ENCODE assay signal across 9 mouse cellular contexts in genomic region chr10:115248041-115248440, GRCm38 (mm10). TPM values are rescaled to one million over a fixed set of nuclear protein-coding genes. Genes with fewer than 3 reads are reported as not detected.
DNase-seq lines count a peak whose midpoint lies in the region; ATAC-seq and TF ChIP-seq lines count a peak whose summit lies in the region.
"Had no signal": no experiment of that assay in that cellular context is flagged by ENCODE, and none has a peak within 500 bp of the region (broad histone marks: within the 10 kb centered on the region; RNA-seq: fewer than 3 reads in every experiment).

No protein-coding gene starts in this region.

- no peaks in the 10 kb centered on the region for H3K27me3 ChIP-seq in hindbrain, embryonic 10.5 days (ENCODE audit: insufficient read depth, poor library complexity, severe bottlenecking)
- H3K27me3 ChIP-seq in hindbrain, embryonic 16.5 days (replicated peaks; ENCODE audit: control insufficient read depth, insufficient read depth, low read length): no peaks in the 10 kb centered on the region
- H3K27me3 ChIP-seq in intestine, postnatal 0 days (replicated peaks; ENCODE audit: control insufficient read depth, insufficient read depth, low read length): no peaks in the 10 kb centered on the region
- H3K27me3 ChIP-seq in liver, embryonic 13.5 days: no peaks in the 10 kb centered on the region

- 30% methylated on average over 7 of the region's 7 CpGs for WGBS in hindbrain, embryonic 10.5 days
- 24% methylated on average over 7 of the region's 7 CpGs for WGBS in hindbrain, embryonic 16.5 days
- WGBS in intestine, postnatal 0 days: 24% methylated on average over 7 of the region's 7 CpGs
- WGBS in liver, embryonic 13.5 days (ENCODE audit: insufficient replicate concordance): 6% methylated on average over 7 of the region's 7 CpGs

- peaks cover 22% of the 10 kb centered on the region for H3K4me1 ChIP-seq in hindbrain, embryonic 10.5 days (replicated peaks)
- peaks cover 16% of the 10 kb centered on the region for H3K4me1 ChIP-seq in hindbrain, embryonic 16.5 days (ENCODE audit: control insufficient read depth, insufficient read depth, low read depth, low read length)
- 0 out of 2 replicates have a peak, but pooled peaks cover 5% of the 10 kb centered on the region for H3K4me1 ChIP-seq in intestine, postnatal 0 days (replicated peaks; ENCODE audit: control insufficient read depth, insufficient read depth, low read length)
- H3K4me1 ChIP-seq in liver, embryonic 13.5 days (replicated peaks): peaks cover 73% of the 10 kb centered on the region

- H3K4me3 ChIP-seq in hindbrain, embryonic 10.5 days: no peak overlapping the region
- no peak overlapping the region for H3K4me3 ChIP-seq in hindbrain, embryonic 16.5 days (ENCODE audit: low read length)
- H3K4me3 ChIP-seq in intestine, postnatal 0 days (ENCODE audit: low read depth, low read length): no peak overlapping the region
- H3K4me3 ChIP-seq in liver, embryonic 13.5 days (replicated peaks): peak overlapping the region; percentile 6

- ATAC-seq in hindbrain, embryonic 16.5 days: no peak
- peak; percentile 38 for ATAC-seq in intestine, postnatal 0 days
- no peak for ATAC-seq in liver, embryonic 13.5 days (ENCODE audit: low read depth)
- no peak for ATAC-seq in megakaryocyte-erythroid progenitor cell, adult 5-6 weeks (replicated peaks; ENCODE audit: low FRiP score, low TSS enrichment, poor library complexity, severe bottlenecking)

- no peak for TF ChIP-seq CTCF in intestine, postnatal 0 days (IDR thresholded peaks at IDR 0.05; ENCODE audit: low read depth)

- 0 out of 2 replicates have a peak overlapping the region, but pooled peaks have one; percentile 23 for H3K27ac ChIP-seq in hindbrain, embryonic 10.5 days
- no peak overlapping the region; the same call in 1 of the 2 replicates for H3K27ac ChIP-seq in hindbrain, embryonic 16.5 days (ENCODE audit: low read depth, low read length)
- H3K27ac ChIP-seq in intestine, postnatal 0 days (ENCODE audit: low read depth, low read length): peak overlapping the region; percentile 61
- peak overlapping the region; percentile 65 for H3K27ac ChIP-seq in liver, embryonic 13.5 days

- no peak for DNase-seq in hindbrain, embryonic 10.5 days (ENCODE audit: low spot score)
- DNase-seq in adipocyte (ENCODE audit: low spot score): peak; percentile 26
- peak; percentile 24 for DNase-seq in liver, embryonic 13.5 days
- no peak for DNase-seq in lung, postnatal 4 days
- DNase-seq in B cell, adult 2 months: no peak
- DNase-seq: lung, embryonic 14.5 days had no signal

- no peak overlapping the region; the same call in 1 of the 2 replicates for H3K9ac ChIP-seq in hindbrain, embryonic 16.5 days (ENCODE audit: low read depth, low read length)
- H3K9ac ChIP-seq in intestine, postnatal 0 days (ENCODE audit: low read depth, low read length): no peak overlapping the region
- peak overlapping the region; percentile 51 for H3K9ac ChIP-seq in liver, embryonic 13.5 days
- H3K9ac ChIP-seq: lung, embryonic 14.5 days had no signal

- H3K36me3 ChIP-seq in hindbrain, embryonic 10.5 days: no peaks in the 10 kb centered on the region
- H3K36me3 ChIP-seq in hindbrain, embryonic 16.5 days (ENCODE audit: control insufficient read depth, insufficient read depth, low read length): no peaks in the 10 kb centered on the region
- H3K36me3 ChIP-seq in intestine, postnatal 0 days (ENCODE audit: control insufficient read depth, insufficient read depth): no peaks in the 10 kb centered on the region
- no peaks in the 10 kb centered on the region for H3K36me3 ChIP-seq in liver, embryonic 13.5 days

- no peak overlapping the region; the same call in 1 of the 2 replicates for H3K4me2 ChIP-seq in hindbrain, embryonic 16.5 days (ENCODE audit: low read length)
- H3K4me2 ChIP-seq in intestine, postnatal 0 days (replicated peaks; ENCODE audit: low read depth): peak overlapping the region; percentile 44
- peak overlapping the region; percentile 51 for H3K4me2 ChIP-seq in liver, embryonic 13.5 days
- H3K4me2 ChIP-seq: lung, embryonic 14.5 days had no signal

- H3K9me3 ChIP-seq in hindbrain, embryonic 10.5 days: no peaks in the 10 kb centered on the region
- no peaks in the 10 kb centered on the region for H3K9me3 ChIP-seq in hindbrain, embryonic 16.5 days (ENCODE audit: control insufficient read depth, low read length)
- no peaks in the 10 kb centered on the region for H3K9me3 ChIP-seq in intestine, postnatal 0 days (ENCODE audit: control insufficient read depth)
- no peaks in the 10 kb centered on the region for H3K9me3 ChIP-seq in liver, embryonic 13.5 days (replicated peaks)

RNA-seq across cellular contexts. Expression of gene Tbc1d15, which starts 3.2 kb away (rescaled TPM):
- polyA plus RNA-seq in hindbrain, embryonic 10.5 days (2016; fragmentation: Nextera tagmentation; extraction: Ambion mirVana): 39.0 and 50.0 TPM in 2 replicates
- 26.9 and 28.6 TPM in 2 replicates for polyA plus RNA-seq in hindbrain, embryonic 16.5 days (2015; fragmentation: Nextera tagmentation; extraction: Ambion mirVana)
- 59.9 and 65.1 TPM in 2 replicates for polyA plus RNA-seq in intestine, postnatal 0 days (2015; fragmentation: Nextera tagmentation; extraction: Ambion mirVana)
- 36.1 and 40.0 TPM in 2 replicates for polyA plus RNA-seq in liver, embryonic 13.5 days (2015; fragmentation: Nextera tagmentation; extraction: Ambion mirVana)
- 28.3 and 35.6 TPM in 2 replicates for total RNA-seq in megakaryocyte-erythroid progenitor cell, adult 5-6 weeks (2014; fragmentation: Nextera tagmentation)
- total RNA-seq in megakaryocyte-erythroid progenitor cell, adult 5-6 weeks (2017): 30.7 and 35.2 TPM in 2 replicates

Comparison
In these comparisons a context has a peak if more than half of its experiments do, and no peak if none do; other contexts are left out.
1. DNase-seq: peak in adipocyte (single experiment) and liver, embryonic 13.5 days (single experiment); none in hindbrain, embryonic 10.5 days (single experiment), lung, postnatal 4 days (0 of 2) and B cell, adult 2 months (0 of 2).